Mouse (Mus musculus) stomach, embryonic 14.5 days (tissue): ENCODE measurements around the gene Zfp768. TPM values are rescaled to one million over a fixed set of nuclear protein-coding genes. Genes with fewer than 3 reads are reported as not detected.
"Not testable (repeated sequence)": the region's sequence is repeated elsewhere in the genome, so short reads cannot be mapped to it uniquely, and the experiment has no call there.

Source experiments
- ATAC-seq: fragments of 200-750 bp; cut with Nextera tagmentation; 2 replicates; pipeline ENCODE4 v1.8.0; 2017; ENCODE audit warnings: low read depth, moderate TSS enrichment; ENCODE audit not compliant: insufficient number of reproducible peaks, insufficient read depth, low FRiP score
- H3K27ac ChIP-seq: fragments of 300-500 bp; sonication (generic); 2 replicates; pipeline ENCODE4 v1.5.1; 2014; ENCODE audit warnings: mild to moderate bottlenecking, low read length, moderate library complexity, mixed read lengths
- H3K27me3 ChIP-seq: fragments of 300-500 bp; sonication (generic); 2 replicates; pipeline ENCODE4 v1.6.1; 2014; ENCODE audit warnings: low read length, control low read depth, mixed read lengths; ENCODE audit not compliant: control insufficient read depth, insufficient read depth
- H3K36me3 ChIP-seq: fragments of 300-500 bp; sonication (generic); 2 replicates; pipeline ENCODE4 v1.6.1; 2014; ENCODE audit warnings: mild to moderate bottlenecking, control low read depth, low read length, moderate library complexity, mixed read lengths; ENCODE audit not compliant: control insufficient read depth, insufficient read depth
- H3K4me1 ChIP-seq: fragments of 300-500 bp; sonication (generic); 2 replicates; pipeline ENCODE4 v1.6.1; 2014; ENCODE audit warnings: low read length, control low read depth, mixed read lengths; ENCODE audit not compliant: control insufficient read depth, insufficient read depth
- H3K4me2 ChIP-seq: fragments of 300-500 bp; sonication (generic); replicated peaks from 2 replicates; pipeline ENCODE4 v1.6.1; 2014; ENCODE audit warnings: low read depth, low read length, control low read depth
- H3K4me3 ChIP-seq: fragments of 300-500 bp; sonication (generic); 2 replicates; pipeline ENCODE4 v1.5.1; 2014; ENCODE audit warnings: low read depth, low read length, control low read depth
- H3K9ac ChIP-seq: fragments of 300-500 bp; sonication (generic); replicated peaks from 2 replicates; pipeline ENCODE4 v1.6.1; 2014; ENCODE audit warnings: low read depth, mild to moderate bottlenecking, control low read depth, low read length, moderate library complexity, mixed read lengths
- H3K9me3 ChIP-seq: fragments of 300-500 bp; sonication (generic); 2 replicates; pipeline ENCODE4 v1.6.1; 2016; ENCODE audit warnings: low read depth, low read length, control low read depth; ENCODE audit not compliant: control insufficient read depth
- WGBS: fragments of 180-500 bp; shearing (Covaris S2); extraction: QIAGEN DNeasy Blood & Tissue Kit; methylation state at CpG from one replicate; pipeline ENCODE4 v1.1.7; 2014; 5-methylcytosine and 5-hydroxymethylcytosine counted together
- polyA plus RNA-seq: library from polyadenylated mRNA; unstranded; fragments of >200 nt; fragmentation: Nextera tagmentation; extraction: Ambion mirVana; gene quantifications from 2 replicates; pipeline ENCODE4 v1.2.1, GENCODE M21; 2014

Zfp768 gene
- 4.6 and 4.7 TPM in 2 replicates for polyA plus RNA-seq

GRCm38 (mm10) chr7:127345512-127346325 is at the start of gene Zfp768:
Gene Zfp768 (minus strand): TSS chr7:127345589.
- WGBS: under 1% methylated on average over 71 of the region's 76 CpGs
- Histone ChIP-seq H3K27me3 (no peaks in the 10 kb centered on the region), H3K4me3 (peak within 1 kb of the TSS; percentile 78)

GRCm38 (mm10) chr7:127393944-127394333 is 48.5 kb upstream of the Zfp768 start:
- WGBS: 12% methylated on average over 7 of the region's 7 CpGs
- ATAC-seq: no peak
- peak overlapping the region; percentile 59; the same call in 1 of the 2 replicates for H3K27ac ChIP-seq

More at GRCm38 (mm10) chr7:127345512-127346325, at the start of gene Zfp768:
- peaks cover 13% of the 10 kb centered on the region; the same call in 1 of the 2 replicates for H3K36me3 ChIP-seq
- peak within 1 kb of the TSS; percentile 94 for H3K27ac ChIP-seq
- ATAC-seq: peak; percentile 87
- peak within 1 kb of the TSS; percentile 64 for H3K4me2 ChIP-seq
- no peaks in the 10 kb centered on the region for H3K9me3 ChIP-seq
- peaks cover 12% of the 10 kb centered on the region for H3K4me1 ChIP-seq
- peak within 1 kb of the TSS; percentile 90 for H3K9ac ChIP-seq

GRCm38 (mm10) chr7:127393157-127393943 is 48.0 kb upstream of the Zfp768 start, which contains the start of gene E430018J23Rik:
Gene E430018J23Rik (minus strand): TSS chr7:127393629.
- H3K9me3 ChIP-seq: no peaks in the 10 kb centered on the region
- peak within 1 kb of the TSS; percentile 65 for H3K9ac ChIP-seq
- peak within 1 kb of the TSS; percentile 76 for H3K27ac ChIP-seq
- H3K4me2 ChIP-seq: peak within 1 kb of the TSS; percentile 48
- ATAC-seq: peak; percentile 96
- under 1% methylated on average over 45 of the region's 45 CpGs for WGBS
- H3K36me3 ChIP-seq: 0 out of 2 replicates have a peak, but pooled peaks cover 6% of the 10 kb centered on the region
- peaks cover 5% of the 10 kb centered on the region; the same call in 1 of the 2 replicates for H3K4me1 ChIP-seq
- peak within 1 kb of the TSS; percentile 57 for H3K4me3 ChIP-seq
- H3K27me3 ChIP-seq: no peaks in the 10 kb centered on the region

More at GRCm38 (mm10) chr7:127393944-127394333, 48.5 kb upstream of the Zfp768 start:
- peak overlapping the region; percentile 57 for H3K4me3 ChIP-seq
- H3K9ac ChIP-seq: no peak overlapping the region
- no peaks in the 10 kb centered on the region for H3K27me3 ChIP-seq
- H3K4me1 ChIP-seq: peaks cover 5% of the 10 kb centered on the region; the same call in 1 of the 2 replicates
- 0 out of 2 replicates have a peak, but pooled peaks cover 6% of the 10 kb centered on the region for H3K36me3 ChIP-seq
- no peaks in the 10 kb centered on the region for H3K9me3 ChIP-seq
- H3K4me2 ChIP-seq: peak overlapping the region; percentile 48

GRCm38 (mm10) chr7:127392251-127392824 is 46.9 kb upstream of the Zfp768 start:
- peaks cover 5% of the 10 kb centered on the region; the same call in 1 of the 2 replicates for H3K4me1 ChIP-seq
- no peak for ATAC-seq
- WGBS: 83% methylated on average over 8 of the region's 8 CpGs
- no peaks in the 10 kb centered on the region for H3K9me3 ChIP-seq
- peak overlapping the region; percentile 48 for H3K4me2 ChIP-seq
- peak overlapping the region; percentile 57 for H3K4me3 ChIP-seq
- H3K27ac ChIP-seq: no peak overlapping the region
- 0 out of 2 replicates have a peak, but pooled peaks cover 6% of the 10 kb centered on the region for H3K36me3 ChIP-seq
- H3K27me3 ChIP-seq: no peaks in the 10 kb centered on the region
- 0 out of 2 replicates have a peak overlapping the region, but pooled peaks have one; percentile 65 for H3K9ac ChIP-seq

GRCm38 (mm10) chr7:127391538-127391937 is 46.1 kb upstream of the Zfp768 start:
- Histone ChIP-seq H3K27ac (no peak overlapping the region), H3K9ac (no peak overlapping the region), H3K4me2 (no peak overlapping the region), H3K27me3 (no peaks in the 10 kb centered on the region), H3K9me3 (no peaks in the 10 kb centered on the region), H3K4me3 (no peak overlapping the region), H3K36me3 (0 out of 2 replicates have a peak, but pooled peaks cover 6% of the 10 kb centered on the region), H3K4me1 (peaks cover 5% of the 10 kb centered on the region; the same call in 1 of the 2 replicates)
- no peak for ATAC-seq
- WGBS: 95% methylated on average over 16 of the region's 16 CpGs

GRCm38 (mm10) chr7:127390306-127390705 is 44.9 kb upstream of the Zfp768 start:
- H3K4me3 ChIP-seq: no peak overlapping the region
- no peak overlapping the region for H3K27ac ChIP-seq
- no peak for ATAC-seq
- no peaks in the 10 kb centered on the region for H3K27me3 ChIP-seq
- H3K9ac ChIP-seq: no peak overlapping the region
- H3K9me3 ChIP-seq: no peaks in the 10 kb centered on the region
- 79% methylated on average over 7 of the region's 7 CpGs for WGBS
- H3K4me2 ChIP-seq: no peak overlapping the region
- 0 out of 2 replicates have a peak, but pooled peaks cover 6% of the 10 kb centered on the region for H3K36me3 ChIP-seq
- H3K4me1 ChIP-seq: peaks cover 5% of the 10 kb centered on the region; the same call in 1 of the 2 replicates

GRCm38 (mm10) chr7:127388201-127388600 is 42.8 kb upstream of the Zfp768 start:
- H3K9me3 ChIP-seq: not testable (repeated sequence)

More at GRCm38 (mm10) chr7:127388201-127388600, 42.8 kb upstream of the Zfp768 start:
- H3K27me3 ChIP-seq, ATAC-seq, H3K9ac ChIP-seq, H3K27ac ChIP-seq, H3K4me1 ChIP-seq, H3K4me3 ChIP-seq, H3K36me3 ChIP-seq, H3K4me2 ChIP-seq: not testable (repeated sequence)
